Mouse (Mus musculus) liver, embryonic 14.5 days (tissue): ENCODE data around the gene Gtf2a1l. TPM values are rescaled to one million over a fixed set of nuclear protein-coding genes. Genes with fewer than 3 reads are reported as not detected.

ENCODE experiments used
- ATAC-seq: fragments of 200-750 bp; cut with Nextera tagmentation; 2 replicates; pipeline ENCODE4 v1.8.0; 2017; ENCODE audit warnings: moderate number of reproducible peaks, mild to moderate bottlenecking, moderate library complexity; ENCODE audit not compliant: insufficient read depth
- DNase-seq, 3 experiments: peaks; one replicate each; pipeline ENCODE4 v3.0.0-alpha.2; 2012 to 2013; ENCODE audit warnings: low read depth in 3 of 3, low spot score in 3 of 3
- H3K27ac ChIP-seq: fragments of 300-500 bp; sonication (generic); 2 replicates; pipeline ENCODE4 v1.5.1; 2014; ENCODE audit warnings: moderate library complexity, mild to moderate bottlenecking, control low read depth, inconsistent platforms
- H3K27me3 ChIP-seq: fragments of 300-500 bp; sonication (generic); 2 replicates; pipeline ENCODE4 v1.6.1; 2014; ENCODE audit warnings: mild to moderate bottlenecking, low read length, moderate library complexity; ENCODE audit not compliant: control insufficient read depth, insufficient read depth
- H3K36me3 ChIP-seq: fragments of 300-500 bp; sonication (generic); replicated peaks from 2 replicates; pipeline ENCODE4 v1.6.1; 2014; ENCODE audit warnings: low read depth; ENCODE audit not compliant: control insufficient read depth, insufficient read depth
- H3K4me1 ChIP-seq, 2 experiments: fragments of 200-500 bp in 1 of 2; fragments of 300-500 bp in 1 of 2; sonication (generic) in 1 of 2; replicated peaks; 2 replicates each; pipeline ENCODE4 v1.6.1; 2012 to 2014; ENCODE audit warnings: antibody characterized with exemption in 1 of 2, inconsistent platforms in 1 of 2, low read length in 1 of 2; ENCODE audit not compliant: control insufficient read depth in 2 of 2, insufficient read depth in 2 of 2
- H3K4me2 ChIP-seq: fragments of 300-500 bp; sonication (generic); 2 replicates; pipeline ENCODE4 v1.6.1; 2014; ENCODE audit warnings: low read depth, mild to moderate bottlenecking, control low read depth, moderate library complexity
- H3K4me3 ChIP-seq, 2 experiments: fragments of 200-500 bp in 1 of 2; fragments of 300-500 bp in 1 of 2; sonication (generic) in 1 of 2; 2 replicates each; pipeline ENCODE4 v1.5.1; 2012 to 2014; ENCODE audit warnings: low read depth in 2 of 2, low read length in 2 of 2, mild to moderate bottlenecking in 2 of 2, control low read depth in 1 of 2, inconsistent platforms in 1 of 2, moderate library complexity in 1 of 2; ENCODE audit not compliant: insufficient read depth in 1 of 2
- H3K9ac ChIP-seq: fragments of 300-500 bp; sonication (generic); replicated peaks from 2 replicates; pipeline ENCODE4 v1.6.1; 2014; ENCODE audit warnings: mild to moderate bottlenecking, control low read depth, moderate library complexity
- H3K9me3 ChIP-seq: fragments of 300-500 bp; sonication (generic); 2 replicates; pipeline ENCODE4 v1.6.1; 2016; ENCODE audit warnings: low read length, mixed read lengths; ENCODE audit not compliant: control insufficient read depth
- CTCF ChIP-seq: IDR thresholded peaks from 2 replicates; pipeline ENCODE4 v1.5.1; 2016; ENCODE audit warnings: antibody characterized with exemption, low read depth, control low read depth
- EP300 ChIP-seq: IDR thresholded peaks from 2 replicates; pipeline ENCODE4 v1.6.1; 2016; ENCODE audit warnings: antibody characterized with exemption, low read depth
- WGBS: fragments of 180-500 bp; shearing (Covaris S2); extraction: QIAGEN DNeasy Blood & Tissue Kit; methylation state at CpG from one replicate; pipeline ENCODE4 v1.1.7; 2014; ENCODE audit not compliant: insufficient replicate concordance; 5-methylcytosine and 5-hydroxymethylcytosine counted together
- polyA plus RNA-seq, 2 experiments: library from polyadenylated mRNA; depleted of rRNA in 1 of 2; stranded (reverse) in 1 of 2; unstranded in 1 of 2; fragments of >200 nt; fragmentation: Nextera tagmentation in 1 of 2; extraction: Ambion mirVana in 1 of 2; gene quantifications; 2 replicates each; pipeline versions ENCODE4 v1.2.1 to v1.2.3; 2012 to 2014

Gene Gtf2a1l
- not detected in 2 replicates for polyA plus RNA-seq (2012; rRNA removed)
- not detected in 2 replicates for polyA plus RNA-seq (2014; fragmentation: Nextera tagmentation; extraction: Ambion mirVana)

- no peak for TF ChIP-seq EP300
- 0 out of 2 replicates have a peak, but pooled peaks have one; percentile 4 for TF ChIP-seq CTCF
These were observed at the start of gene Gtf2a1l for GRCm38 (mm10) chr17:88668452-88668851. TSS of gene Gtf2a1l (plus strand) at chr17:88668660.

GRCm38 (mm10) chr17:88620935-88621334, 47.5 kb upstream of the Gtf2a1l start:
- DNase-seq = no peak
- H3K4me2 ChIP-seq = no peak overlapping the region
- no peaks in the 10 kb centered on the region for H3K27me3 ChIP-seq
- TF ChIP-seq EP300 (no peak), CTCF (no peak)
- H3K36me3 ChIP-seq = no peaks in the 10 kb centered on the region
- H3K9me3 ChIP-seq = no peaks in the 10 kb centered on the region
- no peak overlapping the region for H3K4me3 ChIP-seq
- no peak overlapping the region for H3K27ac ChIP-seq
- H3K9ac ChIP-seq = no peak overlapping the region
- no peak for ATAC-seq
- H3K4me1 ChIP-seq = no peaks in the 10 kb centered on the region; a peak in 1 of 4 replicates
- 43% methylated on average over 4 of the region's 4 CpGs for WGBS

More at GRCm38 (mm10) chr17:88668452-88668851, at the start of gene Gtf2a1l:
- WGBS = 20% methylated on average over 21 of the region's 21 CpGs
- Histone ChIP-seq H3K27me3 (no peaks in the 10 kb centered on the region), H3K27ac (no peak within 1 kb of the TSS), H3K36me3 (no peaks in the 10 kb centered on the region), H3K4me3 (no peak within 1 kb of the TSS), H3K4me1 (no peaks in the 10 kb centered on the region), H3K9me3 (no peaks in the 10 kb centered on the region), H3K4me2 (no peak within 1 kb of the TSS), H3K9ac (no peak within 1 kb of the TSS)
- no peak for DNase-seq
- no peak for ATAC-seq

- no peak for DNase-seq
- WGBS = 45% methylated on average over 3 of the region's 3 CpGs
These were observed 47.1 kb upstream of the Gtf2a1l start for GRCm38 (mm10) chr17:88621374-88621773.

GRCm38 (mm10) chr17:88622711-88623110, 45.7 kb upstream of the Gtf2a1l start:
- Histone ChIP-seq H3K4me3 (no peak overlapping the region), H3K36me3 (no peaks in the 10 kb centered on the region), H3K9me3 (no peaks in the 10 kb centered on the region), H3K4me1 (peaks cover 0 to 2% of the 10 kb centered on the region in 2 experiments; a peak in 2 of 4 replicates), H3K9ac (no peak overlapping the region), H3K27me3 (no peaks in the 10 kb centered on the region), H3K4me2 (no peak overlapping the region), H3K27ac (no peak overlapping the region)
- ATAC-seq (no peak), DNase-seq (no peak)
- TF ChIP-seq EP300 (no peak), CTCF (no peak)
- WGBS = 58% methylated on average over 1 of the region's 1 CpGs

More at GRCm38 (mm10) chr17:88621374-88621773, 47.1 kb upstream of the Gtf2a1l start:
- Histone ChIP-seq H3K27me3 (no peaks in the 10 kb centered on the region), H3K4me1 (no peaks in the 10 kb centered on the region; a peak in 1 of 4 replicates), H3K27ac (no peak overlapping the region), H3K36me3 (no peaks in the 10 kb centered on the region), H3K4me2 (no peak overlapping the region), H3K4me3 (no peak overlapping the region), H3K9me3 (no peaks in the 10 kb centered on the region), H3K9ac (no peak overlapping the region)
- ATAC-seq = no peak
- no peak for TF ChIP-seq CTCF
- no peak for TF ChIP-seq EP300

GRCm38 (mm10) chr17:88624386-88624785, 44.1 kb upstream of the Gtf2a1l start:
- Histone ChIP-seq H3K9ac (no peak overlapping the region), H3K4me1 (peaks cover 0 to 2% of the 10 kb centered on the region in 2 experiments; a peak in 2 of 4 replicates), H3K4me3 (no peak overlapping the region), H3K27me3 (no peaks in the 10 kb centered on the region), H3K27ac (no peak overlapping the region), H3K9me3 (no peaks in the 10 kb centered on the region), H3K4me2 (no peak overlapping the region), H3K36me3 (no peaks in the 10 kb centered on the region)
- DNase-seq (no peak), ATAC-seq (no peak)
- 58% methylated on average over 4 of the region's 4 CpGs for WGBS
- TF ChIP-seq CTCF (no peak), EP300 (no peak)
